Mouse (Mus musculus) spleen, adult 2 months (tissue): ENCODE results near the gene Actbl2.

Experiments
- CTCF ChIP-seq: fragments of 200-500 bp; IDR thresholded peaks from 2 replicates; pipeline ENCODE4 v1.5.1; 2011; ENCODE audit warnings: mild to moderate bottlenecking, inconsistent platforms; ENCODE audit not compliant: insufficient read depth, insufficient read length, insufficient replicate concordance; ENCODE audit errors: extremely low read depth
- POLR2A ChIP-seq: fragments of 200-500 bp; IDR thresholded peaks from 2 replicates; pipeline ENCODE4 v1.6.1; 2011; ENCODE audit warnings: low read depth, low read length, inconsistent platforms

DNA sequence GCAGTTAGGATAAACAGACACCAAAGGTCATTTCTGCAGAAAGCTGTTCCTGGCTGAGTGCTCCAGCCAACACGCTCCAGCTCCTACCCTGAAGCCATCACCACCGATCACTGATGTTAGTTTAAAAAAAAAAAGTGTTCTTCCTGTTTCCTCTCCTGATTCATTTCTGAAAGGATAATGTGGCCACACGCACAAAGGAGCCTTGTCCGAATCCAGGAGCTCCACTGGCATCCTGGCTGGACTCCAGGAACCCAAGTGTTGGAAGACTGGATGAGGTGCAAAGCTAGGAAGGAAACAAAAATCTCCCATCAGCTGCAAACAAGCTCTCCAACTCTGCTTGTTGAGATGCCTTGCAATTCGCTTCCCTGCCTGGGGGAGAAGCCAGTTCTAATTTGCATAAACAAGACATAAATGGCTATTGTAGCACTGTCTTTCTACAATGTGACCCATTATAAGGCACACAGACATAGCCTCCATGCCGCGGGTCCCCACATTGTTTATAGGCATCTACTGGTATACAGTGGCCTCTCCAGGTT lies 37.2 kb downstream of the Actbl2 start:
- TF ChIP-seq CTCF: no peak
- no peak for TF ChIP-seq POLR2A
